Mouse (Mus musculus): Measurements from ENCODE around the gene Rassf9.

Rassf9 gene
- long read RNA-seq, experiment 1, result 0 reads
- long read RNA-seq, experiment 2, full-length matches to known transcripts, result 1 of 1 reads
- long read RNA-seq, experiment 2, partial matches to known transcripts, result 0 of 1 reads
- long read RNA-seq, experiment 2, other reads (novel, unspliced or antisense), result 0 of 1 reads

GRCm38 (mm10) chr10:102511807-102512461 lies at the start of gene Rassf9:
Gene Rassf9, plus strand, starts transcription at chr10:102512222.
- intact Hi-C loops (cut with DNase I), result no loop called here

GRCm38 (mm10) chr10:102469412-102469811 lies 42.6 kb upstream of the Rassf9 start:
- intact Hi-C loops (cut with DNase I), result no loop called here

GRCm38 (mm10) chr10:102490386-102490785 lies 21.6 kb upstream of the Rassf9 start, which contains the start of gene Nts:
Gene Nts, minus strand, starts transcription at chr10:102490486.
- intact Hi-C loops (cut with DNase I), result no loop called here

GRCm38 (mm10) chr10:102491792-102492191 lies 20.2 kb upstream of the Rassf9 start:
- intact Hi-C loops (cut with DNase I), result no loop called here

- intact Hi-C loops (cut with DNase I), result loop anchor here (2.0 kb wide), 2 partner anchors 238 to 324 kb away; no protein-coding TSS in a partner anchor
Observed at GRCm38 (mm10) chr10:102498754-102499153, 13.3 kb upstream of the Rassf9 start.

GRCm38 (mm10) chr10:102507386-102507785 lies 4.6 kb upstream of the Rassf9 start:
- intact Hi-C loops (cut with DNase I), result no loop called here

GRCm38 (mm10) chr10:102511461-102511806 lies 588 bp upstream of the Rassf9 start:
- intact Hi-C loops (cut with DNase I), result no loop called here

GRCm38 (mm10) chr10:102514159-102514558 lies 2.1 kb downstream of the Rassf9 start:
- intact Hi-C loops (cut with DNase I), result no loop called here

- intact Hi-C loops (cut with DNase I), result no loop called here
Observed at GRCm38 (mm10) chr10:102527901-102528300, 15.9 kb downstream of the Rassf9 start.

GRCm38 (mm10) chr10:102553941-102554340 lies 41.9 kb downstream of the Rassf9 start:
- intact Hi-C loops (cut with DNase I), result no loop called here

GRCm38 (mm10) chr10:102562488-102562887 lies 50.5 kb downstream of the Rassf9 start:
- intact Hi-C loops (cut with DNase I), result no loop called here

GRCm38 (mm10) chr10:102577970-102578369 lies 65.9 kb downstream of the Rassf9 start:
- intact Hi-C loops (cut with DNase I), result no loop called here

GRCm38 (mm10) chr10:102594306-102594705 lies 82.3 kb downstream of the Rassf9 start:
- intact Hi-C loops (cut with DNase I), result no loop called here
